Mouse (Mus musculus): ENCODE data around the gene Zfp462.

- no peak for TF ChIP-seq GABPA (IDR thresholded peaks at IDR 0.05; ENCODE audit: insufficient replicate concordance, low read depth, low read length)
- TF ChIP-seq PAX5 (IDR thresholded peaks at IDR 0.05; ENCODE audit: low read length), result no peak
- TF ChIP-seq RAD21 (IDR thresholded peaks at IDR 0.05; ENCODE audit: low read depth, low read length), result no peak
Measured at GRCm38 (mm10) chr4:55003128-55003527, 58.3 kb downstream of the Zfp462 start.
